Mouse (Mus musculus) liver, embryonic 11.5 days (tissue): Measurements from ENCODE around the gene Slc34a1. TPM values are rescaled to one million over a fixed set of nuclear protein-coding genes. Genes with fewer than 3 reads are reported as not detected.

Source experiments
- ATAC-seq: fragments of 200-750 bp; cut with Nextera tagmentation; replicated peaks from 2 replicates; pipeline ENCODE4 v1.8.0; 2017; ENCODE audit warnings: moderate number of reproducible peaks, mild to moderate bottlenecking, moderate TSS enrichment, moderate library complexity; ENCODE audit not compliant: low FRiP score
- DNase-seq: peaks from one replicate; pipeline ENCODE4 v3.0.0-alpha.2; 2017; ENCODE audit warnings: low spot score
- H3K27ac ChIP-seq: fragments of 300-500 bp; sonication (generic); 2 replicates; pipeline ENCODE4 v1.5.1; 2014; ENCODE audit warnings: mild to moderate bottlenecking, low read depth, low read length, control low read depth
- H3K27me3 ChIP-seq: fragments of 300-500 bp; sonication (generic); replicated peaks from 2 replicates; pipeline ENCODE4 v1.6.1; 2014; ENCODE audit warnings: low read length, mixed read lengths; ENCODE audit not compliant: control insufficient read depth, insufficient read depth
- H3K36me3 ChIP-seq: fragments of 300-500 bp; sonication (generic); 2 replicates; pipeline ENCODE4 v1.6.1; 2014; ENCODE audit warnings: mild to moderate bottlenecking, low read length, moderate library complexity, mixed read lengths; ENCODE audit not compliant: control insufficient read depth, insufficient read depth
- H3K4me1 ChIP-seq: fragments of 300-500 bp; sonication (generic); replicated peaks from 2 replicates; pipeline ENCODE4 v1.6.1; 2014; ENCODE audit warnings: low read length, mixed read lengths; ENCODE audit not compliant: control insufficient read depth, insufficient read depth
- H3K4me2 ChIP-seq: fragments of 300-500 bp; sonication (generic); 2 replicates; pipeline ENCODE4 v1.6.1; 2014; ENCODE audit warnings: mild to moderate bottlenecking, control low read depth, moderate library complexity
- H3K4me3 ChIP-seq: fragments of 300-500 bp; sonication (generic); 2 replicates; pipeline ENCODE4 v1.5.1; 2014; ENCODE audit warnings: low read depth, low read length, control low read depth
- H3K9ac ChIP-seq: fragments of 300-500 bp; sonication (generic); 2 replicates; pipeline ENCODE4 v1.6.1; 2014; ENCODE audit warnings: low read depth, low read length, control low read depth
- H3K9me3 ChIP-seq: fragments of 300-500 bp; sonication (generic); 2 replicates; pipeline ENCODE4 v1.6.1; 2016; ENCODE audit warnings: low read length, inconsistent platforms, mixed read lengths; ENCODE audit not compliant: control insufficient read depth
- WGBS: fragments of 180-500 bp; shearing (Covaris S2); extraction: QIAGEN DNeasy Blood & Tissue Kit; methylation state at CpG from one replicate; pipeline ENCODE4 v1.1.7; 2014; 5-methylcytosine and 5-hydroxymethylcytosine counted together
- polyA plus RNA-seq: library from polyadenylated mRNA; unstranded; fragments of >200 nt; fragmentation: Nextera tagmentation; extraction: Ambion mirVana; gene quantifications from 2 replicates; pipeline ENCODE4 v1.2.1, GENCODE M21; 2014

Gene Slc34a1
- polyA plus RNA-seq, 1 experiment from 2014 or later: not detected

DNA sequence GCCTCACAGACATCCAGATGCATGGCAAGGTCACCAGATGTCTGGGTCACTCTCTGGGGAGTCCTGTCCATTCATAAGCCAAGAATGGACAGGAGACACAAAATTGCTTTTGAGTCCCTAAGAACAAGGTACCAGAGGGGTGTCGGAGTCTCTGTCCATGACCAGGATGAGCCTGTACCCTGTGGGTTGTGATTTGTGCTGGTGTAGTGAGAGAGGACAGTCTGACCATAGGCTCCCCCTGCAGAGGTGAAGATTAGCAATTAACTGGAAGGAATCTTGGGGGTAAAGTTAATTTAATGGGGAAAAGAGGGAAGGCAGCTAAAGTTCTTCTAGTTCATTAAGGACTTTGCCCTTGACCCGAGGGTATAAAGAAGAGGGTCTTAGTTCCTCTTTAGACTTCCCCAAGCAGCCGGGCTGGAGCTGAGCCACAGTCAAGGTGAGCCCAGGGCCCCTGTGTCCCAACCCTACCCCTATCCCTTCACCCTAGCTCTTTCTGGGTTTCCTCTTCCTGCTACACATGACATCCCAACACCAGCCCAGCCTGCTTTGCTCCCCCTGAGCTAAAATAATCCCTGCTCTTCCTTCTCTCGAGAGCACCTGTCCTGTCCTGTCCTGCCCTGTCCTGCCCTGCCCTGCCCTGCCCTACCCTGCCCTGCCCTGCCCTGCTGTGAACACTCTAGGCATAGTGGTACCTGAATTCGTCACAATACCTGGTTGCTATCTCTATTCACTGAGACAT is 1.5 kb downstream of the Slc34a1 start:
- H3K4me2 ChIP-seq: no peak overlapping the region
- WGBS: 53% methylated on average over 5 of the region's 5 CpGs
- DNase-seq (no peak), ATAC-seq (no peak)
- peaks cover 24% of the 10 kb centered on the region for H3K27me3 ChIP-seq
- H3K27ac ChIP-seq: no peak overlapping the region
- H3K4me3 ChIP-seq: no peak overlapping the region
- no peak overlapping the region for H3K9ac ChIP-seq
- no peaks in the 10 kb centered on the region for H3K36me3 ChIP-seq
- no peaks in the 10 kb centered on the region for H3K4me1 ChIP-seq
- no peaks in the 10 kb centered on the region for H3K9me3 ChIP-seq

- H3K9me3 ChIP-seq: no peaks in the 10 kb centered on the region
- 79% methylated on average over 1 of the region's 1 CpGs for WGBS
- DNase-seq: no peak
- H3K9ac ChIP-seq: no peak overlapping the region
- peaks cover 27% of the 10 kb centered on the region for H3K27me3 ChIP-seq
- no peak for ATAC-seq
- H3K4me3 ChIP-seq: no peak overlapping the region
- no peaks in the 10 kb centered on the region for H3K4me1 ChIP-seq
- H3K27ac ChIP-seq: no peak overlapping the region
- no peaks in the 10 kb centered on the region for H3K36me3 ChIP-seq
- H3K4me2 ChIP-seq: no peak overlapping the region
Measured at GRCm38 (mm10) chr13:55400039-55400346, 2.0 kb downstream of the Slc34a1 start.

- no peaks in the 10 kb centered on the region for H3K36me3 ChIP-seq
- no peak for ATAC-seq
- H3K4me1 ChIP-seq: no peaks in the 10 kb centered on the region
- H3K9ac ChIP-seq: no peak overlapping the region
- 78% methylated on average over 7 of the region's 7 CpGs for WGBS
- no peak overlapping the region for H3K4me2 ChIP-seq
- no peaks in the 10 kb centered on the region for H3K9me3 ChIP-seq
- H3K27me3 ChIP-seq: peaks cover 37% of the 10 kb centered on the region
- no peak for DNase-seq
- H3K27ac ChIP-seq: no peak overlapping the region
- H3K4me3 ChIP-seq: no peak overlapping the region
Measured at GRCm38 (mm10) chr13:55403266-55403665, 5.3 kb downstream of the Slc34a1 start.

DNA sequence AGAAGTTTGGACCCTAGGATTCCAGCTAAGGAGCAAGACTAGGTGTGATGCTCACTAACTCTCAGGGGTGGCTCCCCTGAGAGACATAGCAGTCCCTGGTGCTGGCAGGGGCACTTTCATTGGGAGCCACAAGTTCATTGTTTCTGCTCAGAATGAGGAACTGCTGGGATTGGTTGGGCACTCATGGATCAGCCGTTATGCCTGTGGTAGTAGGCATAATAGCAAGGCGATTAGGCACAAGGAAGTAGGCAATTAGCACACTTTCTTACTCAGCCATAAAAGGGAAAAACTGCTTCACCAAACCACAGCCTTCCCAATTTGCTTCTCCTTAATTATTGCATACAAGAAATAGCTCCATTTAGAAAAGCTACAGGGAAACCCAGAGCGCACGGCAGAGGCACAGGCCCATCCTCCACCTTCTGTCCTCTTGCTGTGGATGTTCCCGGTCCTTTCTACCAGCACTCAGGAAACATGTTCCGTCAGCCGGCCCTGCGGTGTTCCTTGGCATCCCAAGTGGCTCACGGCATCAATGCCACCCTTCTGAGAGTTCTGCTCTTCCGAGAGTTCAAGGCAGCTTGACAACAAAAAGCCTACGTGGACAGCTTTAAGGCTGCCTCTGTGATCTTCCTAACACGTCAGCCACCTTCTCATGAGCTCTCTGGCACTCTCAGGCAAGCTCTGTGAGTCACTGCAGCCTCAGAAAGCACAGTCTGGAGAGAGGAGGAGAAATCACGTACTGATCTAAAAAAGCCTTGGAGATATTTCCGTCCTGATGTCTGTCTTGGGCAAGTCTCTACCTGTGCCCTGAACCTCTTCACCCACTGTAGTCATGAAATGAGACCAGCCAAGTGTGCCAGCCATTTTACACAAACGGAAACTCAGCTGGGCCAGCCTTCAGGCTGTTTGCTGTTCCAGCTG is 6.2 kb downstream of the Slc34a1 start:
- H3K4me2 ChIP-seq: no peak overlapping the region
- ATAC-seq (no peak), DNase-seq (no peak)
- H3K4me3 ChIP-seq: no peak overlapping the region
- 63% methylated on average over 15 of the region's 15 CpGs for WGBS
- H3K27ac ChIP-seq: no peak overlapping the region
- no peaks in the 10 kb centered on the region for H3K9me3 ChIP-seq
- H3K4me1 ChIP-seq: no peaks in the 10 kb centered on the region
- H3K36me3 ChIP-seq: no peaks in the 10 kb centered on the region
- peaks cover 46% of the 10 kb centered on the region for H3K27me3 ChIP-seq
- H3K9ac ChIP-seq: no peak overlapping the region

GRCm38 (mm10) chr13:55404853-55405782 is 7.1 kb downstream of the Slc34a1 start:
- Histone ChIP-seq H3K4me2 (no peak overlapping the region), H3K36me3 (no peaks in the 10 kb centered on the region), H3K4me1 (no peaks in the 10 kb centered on the region), H3K9me3 (no peaks in the 10 kb centered on the region), H3K4me3 (no peak overlapping the region), H3K27me3 (peaks cover 49% of the 10 kb centered on the region), H3K27ac (no peak overlapping the region), H3K9ac (no peak overlapping the region)
- 11% methylated on average over 11 of the region's 11 CpGs for WGBS
- DNase-seq: peak; percentile 77
- ATAC-seq: peak; percentile 68

DNA sequence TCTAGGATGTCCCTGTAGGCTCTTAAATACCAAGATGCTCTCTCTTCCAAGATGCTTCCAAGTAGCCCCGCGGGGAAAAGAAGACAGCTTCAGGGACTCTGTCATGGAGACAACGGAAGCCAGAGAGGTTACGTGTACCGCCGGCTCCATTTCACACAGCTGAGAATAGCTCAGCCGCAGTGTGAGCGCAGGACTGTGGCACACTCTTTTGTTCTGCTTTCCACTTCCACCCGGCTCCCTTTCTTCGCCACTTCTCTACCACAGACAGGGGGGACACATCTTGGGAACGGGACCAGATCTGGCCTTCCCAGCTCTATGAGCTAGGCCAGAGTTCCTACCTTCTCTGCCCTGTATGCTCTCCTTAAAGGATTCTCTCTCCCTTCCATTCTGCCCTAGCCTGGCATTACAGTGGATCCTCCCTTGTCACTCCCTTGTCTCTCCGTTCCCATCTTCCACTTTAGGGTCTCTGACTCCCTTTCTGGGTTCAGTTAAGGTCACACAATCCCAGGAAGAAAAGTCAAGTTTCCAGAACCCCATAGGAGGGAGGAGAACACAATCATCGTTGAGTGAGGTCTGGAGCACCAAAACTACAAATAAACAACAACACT is 7.9 kb downstream of the Slc34a1 start:
- Histone ChIP-seq H3K27me3 (peaks cover 44% of the 10 kb centered on the region), H3K9ac (no peak overlapping the region), H3K9me3 (no peaks in the 10 kb centered on the region), H3K4me2 (no peak overlapping the region), H3K27ac (no peak overlapping the region), H3K36me3 (no peaks in the 10 kb centered on the region), H3K4me1 (no peaks in the 10 kb centered on the region), H3K4me3 (no peak overlapping the region)
- WGBS: 47% methylated on average over 13 of the region's 13 CpGs
- DNase-seq: no peak
- ATAC-seq: no peak

GRCm38 (mm10) chr13:55407341-55407740 is 9.4 kb downstream of the Slc34a1 start:
- DNase-seq: no peak
- ATAC-seq: no peak
- no peak overlapping the region for H3K9ac ChIP-seq
- H3K9me3 ChIP-seq: no peaks in the 10 kb centered on the region
- H3K36me3 ChIP-seq: no peaks in the 10 kb centered on the region
- no peak overlapping the region for H3K27ac ChIP-seq
- H3K4me2 ChIP-seq: no peak overlapping the region
- peaks cover 55% of the 10 kb centered on the region for H3K27me3 ChIP-seq
- H3K4me3 ChIP-seq: no peak overlapping the region
- H3K4me1 ChIP-seq: no peaks in the 10 kb centered on the region
- 71% methylated on average over 4 of the region's 4 CpGs for WGBS

DNA sequence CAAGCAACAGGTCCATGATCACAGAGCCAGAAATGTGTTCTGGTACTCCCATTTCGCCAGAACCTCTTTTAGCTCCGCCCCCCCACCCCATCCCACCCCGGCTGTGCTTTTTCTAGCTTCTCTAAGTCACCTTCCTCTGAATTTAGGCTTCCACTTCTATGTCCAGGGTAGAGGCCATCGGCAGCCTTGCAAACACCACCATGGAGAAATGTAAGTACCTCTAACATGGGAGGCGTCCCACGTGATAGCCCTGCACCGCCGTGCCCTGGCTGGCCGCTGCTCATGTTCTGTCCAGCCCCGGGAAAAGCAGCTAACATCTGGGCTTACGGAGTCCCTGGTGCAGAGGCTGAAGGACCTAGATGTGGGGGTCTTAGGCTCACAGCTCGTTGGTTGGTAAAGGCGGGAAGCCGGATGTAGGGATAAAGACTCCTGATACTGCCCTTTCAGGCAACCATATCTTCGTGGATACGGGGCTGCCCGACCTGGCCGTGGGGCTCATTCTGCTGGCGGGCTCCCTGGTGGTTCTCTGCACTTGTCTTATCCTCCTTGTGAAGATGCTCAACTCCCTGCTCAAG is 10.6 kb downstream of the Slc34a1 start:
- Histone ChIP-seq H3K4me2 (no peak overlapping the region), H3K9ac (no peak overlapping the region), H3K9me3 (no peaks in the 10 kb centered on the region), H3K4me3 (no peak overlapping the region), H3K36me3 (no peaks in the 10 kb centered on the region), H3K27ac (no peak overlapping the region), H3K27me3 (peaks cover 65% of the 10 kb centered on the region), H3K4me1 (no peaks in the 10 kb centered on the region; the same call in 1 of the 2 replicates)
- WGBS: 73% methylated on average over 19 of the region's 19 CpGs
- ATAC-seq (no peak), DNase-seq (no peak)
